Mouse (Mus musculus): ENCODE results near the gene Heyl.
A peak's percentile ranks its signal among the peaks of the same experiment; 100 is the strongest.

The Heyl gene

GRCm38 (mm10) chr4:123235835-123236430, 2.6 kb downstream of the Heyl start:
- no peak for DNase-seq

DNA sequence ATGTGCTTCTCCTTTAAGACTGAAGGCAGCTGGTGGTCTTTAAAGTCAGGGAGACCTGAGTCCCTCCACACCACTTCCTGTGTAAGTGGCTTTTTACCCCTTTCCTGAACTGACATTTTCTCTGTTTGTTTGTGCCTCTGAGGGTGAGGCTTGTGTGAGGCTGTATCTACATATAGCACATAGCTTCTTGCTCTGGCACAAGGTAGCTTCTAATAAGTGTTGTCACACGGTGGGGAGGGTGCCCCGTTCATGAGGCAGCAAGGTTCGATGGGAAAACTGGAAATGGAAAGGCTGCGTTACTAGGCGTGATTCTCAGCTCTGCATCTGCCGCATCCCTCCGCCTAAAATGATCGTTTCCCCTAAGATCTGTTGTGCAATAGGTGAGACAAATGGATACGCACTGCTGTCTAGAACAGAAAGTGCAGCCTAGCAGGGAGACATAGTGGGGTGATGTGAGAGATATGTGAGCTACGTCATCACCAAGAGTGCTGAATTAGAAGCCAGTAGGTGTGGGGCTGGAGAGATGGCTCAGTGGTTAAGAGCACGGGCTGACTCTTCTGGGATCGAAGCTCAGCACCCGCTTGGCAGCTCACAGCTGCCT, 3.2 kb downstream of the Heyl start:
- no peak for DNase-seq

DNA sequence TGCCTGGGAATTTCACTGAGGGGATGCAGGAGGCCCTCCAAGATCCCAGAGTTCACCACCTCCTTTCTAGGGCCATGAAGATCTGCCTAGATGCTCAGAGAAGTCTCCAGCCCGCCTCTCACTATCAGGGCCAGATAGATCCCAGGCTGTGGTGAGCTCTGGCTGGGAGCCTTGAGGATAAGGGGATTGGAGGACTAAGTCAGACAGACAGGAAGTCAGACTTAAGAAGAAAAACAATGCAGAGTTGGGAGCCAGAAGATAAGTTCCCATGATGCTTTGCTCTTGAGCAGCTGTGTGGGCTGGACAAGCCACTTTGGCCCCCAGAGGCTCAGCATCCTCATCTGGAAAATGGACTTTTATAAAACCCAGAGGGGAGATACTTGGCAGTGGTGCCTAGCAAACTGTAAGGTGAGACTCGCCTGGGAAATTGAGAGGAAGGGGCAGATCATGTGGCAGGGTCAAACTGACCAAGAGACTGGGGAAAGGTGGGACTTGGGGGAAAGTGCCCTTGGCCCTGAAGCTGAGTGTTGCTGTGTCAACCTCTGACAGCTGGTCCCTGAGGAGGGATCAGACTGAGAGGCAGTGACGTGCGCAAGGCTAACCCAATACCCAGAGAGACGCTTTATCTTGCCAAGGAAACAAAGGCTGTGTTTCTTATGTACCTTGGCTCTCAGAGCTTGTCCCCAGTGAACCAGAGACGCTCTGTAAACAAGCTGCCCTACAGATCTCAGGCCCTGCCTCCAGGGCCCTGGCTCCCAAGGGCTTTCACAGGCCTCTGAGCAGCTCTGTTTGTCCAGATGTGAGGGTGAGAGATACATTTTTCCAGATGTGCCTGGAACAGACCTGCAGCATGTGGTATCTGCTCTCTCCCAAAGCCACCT, 4.3 kb downstream of the Heyl start:
- no peak for DNase-seq

GRCm38 (mm10) chr4:123239361-123240203, 6.2 kb downstream of the Heyl start:
- DNase-seq, result peak; percentile 40

DNA sequence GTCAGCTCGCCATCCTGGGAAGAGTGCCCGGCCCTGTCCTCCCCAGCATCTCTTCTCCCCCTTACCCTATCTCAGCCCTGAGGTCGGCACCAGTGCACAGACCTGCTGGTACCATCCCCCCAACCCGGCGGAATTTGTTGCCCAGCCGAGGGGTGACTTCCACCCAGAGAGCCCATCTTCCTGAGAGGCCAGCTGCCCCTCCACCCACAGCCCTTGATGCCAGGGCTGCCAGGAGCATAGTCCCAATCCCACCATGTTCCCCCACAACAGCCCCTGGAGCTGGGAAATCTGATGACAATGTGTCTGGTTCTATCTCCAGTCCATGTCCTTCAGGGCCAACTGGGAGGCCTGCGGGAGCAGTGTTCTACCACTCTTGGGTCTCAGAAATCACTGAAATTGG, 12.9 kb downstream of the Heyl start:
- DNase-seq, result no peak

DNA sequence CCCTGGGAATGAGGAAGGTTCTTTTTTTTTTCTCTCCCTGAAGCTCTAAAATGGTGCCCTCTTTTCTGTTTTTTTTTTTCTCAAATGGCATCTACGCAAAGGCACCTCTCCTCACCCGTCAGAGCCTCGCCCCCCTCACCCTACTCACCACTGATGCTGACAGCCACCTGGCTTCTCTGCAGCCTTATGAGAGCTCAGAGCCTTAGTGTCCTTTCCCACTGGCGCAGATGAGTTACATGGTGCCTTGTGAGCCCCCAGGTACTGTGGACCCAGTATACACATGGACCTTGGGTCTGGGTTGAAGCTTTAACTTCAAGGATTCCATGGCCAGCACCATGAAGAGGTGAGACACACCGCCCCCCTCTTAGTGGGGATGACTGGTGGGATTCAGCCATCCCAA, 13.3 kb downstream of the Heyl start:
- no peak for DNase-seq

DNA sequence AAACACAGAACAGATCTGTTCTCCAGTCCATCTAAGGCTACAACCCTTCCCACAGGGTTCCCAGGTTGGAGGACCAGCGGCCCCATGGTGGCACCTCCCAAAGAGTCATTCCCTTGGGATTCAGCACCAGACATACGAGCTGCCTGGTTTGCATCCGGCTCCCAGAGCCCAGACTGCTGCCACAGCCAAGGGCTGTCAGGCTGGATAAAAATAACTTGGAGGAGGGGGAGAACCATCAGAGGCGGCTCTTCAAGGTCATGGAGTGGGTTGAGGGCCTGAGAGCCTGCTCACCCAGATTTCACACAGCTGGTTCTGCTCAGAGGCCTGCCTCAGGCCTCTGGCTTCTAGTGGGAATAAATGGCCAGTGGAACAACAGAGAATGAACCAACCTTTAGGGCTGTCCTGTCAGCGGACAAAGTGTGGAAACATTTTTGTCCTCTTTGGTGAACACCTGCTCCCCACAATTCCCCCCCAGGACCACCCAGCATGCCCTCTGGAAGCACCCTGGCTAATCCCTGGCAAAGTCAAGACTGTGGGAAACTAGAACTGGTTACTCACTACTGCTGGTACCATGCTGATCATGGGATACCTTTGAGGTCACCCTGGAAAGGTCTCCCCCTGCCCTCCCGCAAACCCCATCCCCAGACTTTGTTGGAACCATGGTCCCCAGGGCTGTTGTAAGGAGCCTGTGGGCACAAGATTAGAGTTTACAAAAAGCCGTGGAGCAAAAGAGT, 14.0 kb downstream of the Heyl start:
- DNase-seq, result no peak

- DNase-seq, result no peak
These were observed 15.7 kb downstream of the Heyl start for GRCm38 (mm10) chr4:123248971-123249567.

DNA sequence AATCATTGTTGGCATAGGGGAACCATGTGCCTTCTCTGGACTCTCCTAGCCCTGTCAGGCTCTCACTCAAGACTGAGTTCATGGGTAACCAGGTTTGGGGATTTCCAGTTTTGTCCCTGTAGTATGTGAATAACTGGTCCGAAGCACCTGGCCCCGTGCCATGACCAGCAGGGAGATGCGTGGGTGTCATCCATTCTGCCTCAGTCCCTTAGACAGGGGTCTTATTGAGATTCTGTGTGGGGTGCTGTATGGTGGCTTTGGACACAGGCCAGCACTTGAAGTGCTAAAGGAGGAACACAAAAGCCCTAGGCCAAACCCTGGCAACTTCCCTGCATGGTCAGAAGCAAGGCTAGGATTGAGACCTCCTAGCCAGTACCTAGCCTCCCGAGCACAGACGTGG, 18.9 kb downstream of the Heyl start:
- DNase-seq, result no peak

GRCm38 (mm10) chr4:123254617-123255016, 21.3 kb downstream of the Heyl start:
- no peak for DNase-seq

GRCm38 (mm10) chr4:123260071-123260746, 26.9 kb downstream of the Heyl start:
- no peak for DNase-seq

DNA sequence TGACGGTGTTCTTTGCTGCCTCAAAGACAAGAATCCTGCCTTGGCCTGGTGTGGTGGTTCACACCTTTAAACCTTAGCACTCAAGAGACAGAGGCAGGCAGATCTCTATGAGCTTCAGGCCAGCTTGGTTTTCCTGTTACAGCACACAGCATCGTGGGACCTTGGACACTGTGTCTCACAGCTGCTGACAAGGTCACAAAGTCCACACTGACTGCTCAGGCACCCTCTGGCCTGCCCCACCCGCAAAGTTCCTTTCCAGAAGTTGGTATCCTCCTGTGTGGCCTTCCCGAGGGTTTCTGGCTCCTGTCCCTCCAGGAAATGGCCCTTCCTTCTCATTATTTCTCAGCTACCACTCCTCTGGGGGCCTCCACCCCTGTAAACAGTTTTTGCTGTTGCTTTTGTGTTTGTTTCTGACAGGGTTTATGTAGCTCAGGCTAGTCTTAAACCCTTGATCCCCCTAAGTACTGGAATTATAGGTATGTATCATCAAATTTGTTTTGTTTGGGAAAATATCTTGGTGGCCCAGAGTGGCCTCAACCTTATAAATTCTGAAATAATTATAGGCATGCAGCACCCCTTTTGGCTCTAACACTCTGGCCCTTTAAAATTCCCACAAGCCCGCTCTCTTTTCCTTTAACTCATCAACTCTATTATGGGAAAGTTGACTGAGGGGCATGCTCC, 28.5 kb downstream of the Heyl start, which contains the start of gene Pabpc4:
Pabpc4 (plus strand) TSS at position 631 of the 681 bp plus-strand sequence.
- no peak for DNase-seq

- DNase-seq, result no peak
These were observed 37.7 kb downstream of the Heyl start for GRCm38 (mm10) chr4:123271063-123271462.

- DNase-seq, result no peak
These were observed 46.8 kb downstream of the Heyl start for GRCm38 (mm10) chr4:123280117-123280516.

- peak; percentile 95 for DNase-seq
These were observed 49.1 kb downstream of the Heyl start for GRCm38 (mm10) chr4:123282500-123282899.

GRCm38 (mm10) chr4:123282915-123283674, 49.7 kb downstream of the Heyl start:
- peak; percentile 52 for DNase-seq

DNA sequence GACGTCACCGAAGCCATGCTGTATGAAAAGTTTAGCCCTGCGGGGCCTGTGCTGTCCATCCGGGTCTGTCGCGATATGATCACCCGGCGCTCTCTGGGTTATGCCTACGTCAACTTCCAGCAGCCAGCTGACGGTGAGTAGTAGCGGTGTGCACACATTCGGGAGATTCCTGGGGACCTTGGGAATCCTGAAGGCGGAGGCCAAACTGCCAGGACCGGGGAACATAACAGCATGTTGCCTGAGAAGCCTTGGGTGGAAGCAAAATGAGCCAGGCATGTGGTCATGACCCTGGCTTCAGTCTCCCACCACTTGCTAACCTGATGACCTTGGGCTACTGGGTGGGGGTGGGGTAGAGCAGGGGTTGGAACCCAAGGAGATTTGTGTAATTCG, 50.3 kb downstream of the Heyl start:
- DNase-seq, result peak; percentile 41

DNA sequence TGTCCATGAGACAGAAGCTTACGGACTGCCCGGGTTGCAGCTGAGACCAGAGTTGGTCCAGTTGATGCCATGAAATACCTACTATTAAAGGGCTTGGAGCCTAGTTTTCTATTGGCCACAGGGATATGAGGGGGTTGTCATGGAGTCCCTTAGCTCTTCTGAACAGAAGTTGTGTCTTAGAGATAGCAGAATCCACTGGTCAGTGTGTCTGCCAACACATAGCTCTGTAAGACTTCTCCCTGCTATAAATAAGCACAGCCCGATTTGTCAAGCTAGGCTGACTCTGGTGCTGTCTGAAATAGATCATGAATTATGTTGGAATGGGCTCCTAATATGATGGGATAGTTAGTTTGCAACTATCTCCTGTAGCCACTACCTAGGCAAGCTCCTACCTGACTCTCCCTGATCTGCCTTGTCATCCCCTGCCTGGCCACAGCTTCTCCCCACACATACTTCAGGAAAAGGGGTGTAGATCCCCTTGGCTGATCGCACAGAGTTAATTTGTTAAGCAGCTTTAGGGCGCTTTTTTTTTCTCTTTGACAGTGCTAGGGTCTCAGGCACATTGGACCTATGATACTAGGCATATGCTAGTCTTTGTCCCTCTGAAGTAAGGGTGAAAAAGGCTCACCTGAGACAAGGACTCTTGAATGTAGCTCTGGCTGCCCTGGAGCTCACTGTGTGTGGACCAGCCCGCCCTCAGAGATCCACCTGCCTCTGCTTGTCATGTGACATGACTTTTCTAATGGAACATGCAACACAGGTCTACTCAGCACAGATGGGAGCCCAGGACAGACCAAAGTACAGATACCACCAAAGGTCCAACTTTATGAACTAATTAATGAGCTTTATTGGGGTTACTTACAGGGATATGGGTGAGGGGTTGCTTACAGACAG, 51.6 kb downstream of the Heyl start:
- no peak for DNase-seq

- DNase-seq, result no peak
These were observed 53.4 kb downstream of the Heyl start for GRCm38 (mm10) chr4:123286790-123287189.

All from kidney, adult 18-20 months (tissue).